Mouse (Mus musculus): ENCODE data around the gene Plin4.

- TF ChIP-seq CTCF (IDR thresholded peaks at IDR 0.05) (no peak), EP300 (IDR thresholded peaks at IDR 0.05; ENCODE audit: insufficient read depth, low read depth, low read length) (no peak)
Observed at GRCm38 (mm10) chr17:56096883-56097282, 12.7 kb downstream of the Plin4 start.

Measured in heart, adult 2 months (tissue).